ENCODE assay signal across 8 mouse cellular contexts in the genomic region with DNA sequence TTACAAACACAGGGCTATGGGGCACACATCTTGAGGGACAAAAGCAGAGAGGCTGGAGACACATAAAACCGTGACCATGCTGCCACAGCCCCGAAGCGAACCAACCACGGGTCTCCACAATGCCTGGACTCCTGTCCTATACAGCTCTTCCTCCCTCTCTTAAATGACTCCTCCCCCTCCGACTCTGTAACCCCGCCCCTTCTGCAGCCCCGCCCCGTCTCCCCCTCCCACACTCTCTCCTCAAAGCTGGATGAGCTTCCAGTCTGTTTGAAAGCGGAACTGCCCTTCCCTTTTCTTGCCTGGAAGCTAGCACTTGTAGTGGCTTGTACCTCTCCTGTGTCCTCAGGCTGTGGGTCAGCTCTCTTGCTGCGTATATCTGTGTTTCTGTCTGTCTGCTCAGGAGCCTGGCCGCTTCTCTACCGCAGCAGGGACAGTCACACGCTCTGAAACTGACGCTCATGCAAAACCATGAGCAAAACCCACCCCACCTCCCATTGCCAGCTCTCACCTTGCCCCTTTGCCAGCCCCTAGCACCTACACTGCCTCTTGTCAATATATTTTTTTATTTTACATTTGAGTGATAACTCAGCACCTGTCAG. TPM values are rescaled to one million over a fixed set of nuclear protein-coding genes. Genes with fewer than 3 reads are reported as not detected.
DNase-seq lines count a peak whose midpoint lies in the region; ATAC-seq lines count a peak whose summit lies in the region.

No protein-coding gene starts in this region.

- H3K9me3 ChIP-seq in kidney, embryonic 15.5 days (replicated peaks): no peaks in the 10 kb centered on the region
- no peaks in the 10 kb centered on the region for H3K9me3 ChIP-seq in embryonic facial prominence, embryonic 13.5 days
- no peaks in the 10 kb centered on the region for H3K9me3 ChIP-seq in liver, embryonic 11.5 days (ENCODE audit: control insufficient read depth, low read length)
- no peaks in the 10 kb centered on the region for H3K9me3 ChIP-seq in neural tube, embryonic 15.5 days (replicated peaks)

- no peak overlapping the region for H3K9ac ChIP-seq in kidney, embryonic 15.5 days
- no peak overlapping the region for H3K9ac ChIP-seq in embryonic facial prominence, embryonic 13.5 days
- H3K9ac ChIP-seq in liver, embryonic 11.5 days (ENCODE audit: low read depth, low read length): no peak overlapping the region
- H3K9ac ChIP-seq in neural tube, embryonic 15.5 days (replicated peaks): no peak overlapping the region

- no peak overlapping the region for H3K27ac ChIP-seq in kidney, embryonic 15.5 days
- H3K27ac ChIP-seq in embryonic facial prominence, embryonic 13.5 days: no peak overlapping the region
- no peak overlapping the region for H3K27ac ChIP-seq in liver, embryonic 11.5 days (ENCODE audit: low read depth, low read length)
- H3K27ac ChIP-seq in neural tube, embryonic 15.5 days (replicated peaks): no peak overlapping the region

- WGBS in kidney, embryonic 15.5 days: 6% methylated on average over 14 of the region's 14 CpGs
- 8% methylated on average over 14 of the region's 14 CpGs for WGBS in embryonic facial prominence, embryonic 13.5 days
- WGBS in liver, embryonic 11.5 days: 9% methylated on average over 14 of the region's 14 CpGs
- 10% methylated on average over 13 of the region's 14 CpGs for WGBS in neural tube, embryonic 15.5 days

- H3K4me3 ChIP-seq in kidney, embryonic 15.5 days (replicated peaks): peak overlapping the region; percentile 24; the same call in 1 of the 2 replicates
- no peak overlapping the region for H3K4me3 ChIP-seq in embryonic facial prominence, embryonic 13.5 days
- H3K4me3 ChIP-seq in liver, embryonic 11.5 days (ENCODE audit: low read depth, low read length): peak overlapping the region; percentile 18; the same call in 1 of the 2 replicates
- no peak overlapping the region for H3K4me3 ChIP-seq in neural tube, embryonic 15.5 days (replicated peaks)

- H3K4me2 ChIP-seq in kidney, embryonic 15.5 days: peak overlapping the region; percentile 54
- peak overlapping the region; percentile 43 for H3K4me2 ChIP-seq in embryonic facial prominence, embryonic 13.5 days
- H3K4me2 ChIP-seq in liver, embryonic 11.5 days: peak overlapping the region; percentile 56
- H3K4me2 ChIP-seq in neural tube, embryonic 15.5 days: peak overlapping the region; percentile 40

- no peaks in the 10 kb centered on the region; the same call in 1 of the 2 replicates for H3K4me1 ChIP-seq in kidney, embryonic 15.5 days
- no peaks in the 10 kb centered on the region for H3K4me1 ChIP-seq in embryonic facial prominence, embryonic 13.5 days
- H3K4me1 ChIP-seq in liver, embryonic 11.5 days (replicated peaks; ENCODE audit: control insufficient read depth, insufficient read depth, low read length): no peaks in the 10 kb centered on the region; the same call in 1 of the 2 replicates
- no peaks in the 10 kb centered on the region for H3K4me1 ChIP-seq in neural tube, embryonic 15.5 days

- DNase-seq in kidney, postnatal 36 days: no peak
- peak; percentile 57 for DNase-seq in liver, embryonic 11.5 days (ENCODE audit: low spot score)
- DNase-seq in thymus, postnatal 14 days: no peak
- DNase-seq in ovary, postnatal 14 days (ENCODE audit: low spot score): no peak

- H3K27me3 ChIP-seq in kidney, embryonic 15.5 days: peaks cover 28% of the 10 kb centered on the region
- H3K27me3 ChIP-seq in embryonic facial prominence, embryonic 13.5 days: peaks cover 27% of the 10 kb centered on the region
- peaks cover 22% of the 10 kb centered on the region for H3K27me3 ChIP-seq in liver, embryonic 11.5 days (replicated peaks; ENCODE audit: control insufficient read depth, insufficient read depth, low read length)
- H3K27me3 ChIP-seq in neural tube, embryonic 15.5 days (replicated peaks): peaks cover 17% of the 10 kb centered on the region

- peak; percentile 74 for ATAC-seq in kidney, embryonic 15.5 days (replicated peaks; ENCODE audit: low FRiP score)
- no peak for ATAC-seq in embryonic facial prominence, embryonic 13.5 days (ENCODE audit: insufficient number of reproducible peaks, insufficient read depth, low FRiP score, low TSS enrichment, low read depth)
- peak; percentile 73 for ATAC-seq in liver, embryonic 11.5 days (replicated peaks; ENCODE audit: low FRiP score)
- ATAC-seq in neural tube, embryonic 15.5 days (ENCODE audit: low FRiP score): no peak
- no peak for ATAC-seq in CD4-positive, CD25-positive, alpha-beta regulatory T cell, adult 4 months

- H3K36me3 ChIP-seq in kidney, embryonic 15.5 days: no peaks in the 10 kb centered on the region
- H3K36me3 ChIP-seq in embryonic facial prominence, embryonic 13.5 days: no peaks in the 10 kb centered on the region
- H3K36me3 ChIP-seq in liver, embryonic 11.5 days (ENCODE audit: control insufficient read depth, insufficient read depth, low read length): no peaks in the 10 kb centered on the region
- H3K36me3 ChIP-seq in neural tube, embryonic 15.5 days: no peaks in the 10 kb centered on the region

RNA-seq across cellular contexts. Expression of a gene that starts 5.7 kb away (rescaled TPM):
- polyA plus RNA-seq in kidney, embryonic 15.5 days (2015; fragmentation: Nextera tagmentation; extraction: Ambion mirVana): 0.60 and 0.66 TPM in 2 replicates
- 0.32 and 0.42 TPM in 2 replicates for polyA plus RNA-seq in embryonic facial prominence, embryonic 13.5 days (2015; fragmentation: Nextera tagmentation; extraction: Ambion mirVana)
- 0.64 and 1.2 TPM in 2 replicates for polyA plus RNA-seq in liver, embryonic 11.5 days (2014; fragmentation: Nextera tagmentation; extraction: Ambion mirVana)
- 0.72 and 0.91 TPM in 2 replicates for polyA plus RNA-seq in neural tube, embryonic 15.5 days (2015; fragmentation: Nextera tagmentation; extraction: Ambion mirVana)
- not detected for polyA plus RNA-seq in CD4-positive, CD25-positive, alpha-beta regulatory T cell, adult 4 months (2017; shearing (Covaris generic))

RNA-seq across cellular contexts. Expression of a gene that starts 21.7 kb away (rescaled TPM):
- 6.1 and 6.9 TPM in 2 replicates for polyA plus RNA-seq in kidney, embryonic 15.5 days (2015; fragmentation: Nextera tagmentation; extraction: Ambion mirVana)
- 3.3 and 3.6 TPM in 2 replicates for polyA plus RNA-seq in embryonic facial prominence, embryonic 13.5 days (2015; fragmentation: Nextera tagmentation; extraction: Ambion mirVana)
- 6.8 and 6.9 TPM in 2 replicates for polyA plus RNA-seq in liver, embryonic 11.5 days (2014; fragmentation: Nextera tagmentation; extraction: Ambion mirVana)
- 7.5 and 8.3 TPM in 2 replicates for polyA plus RNA-seq in neural tube, embryonic 15.5 days (2015; fragmentation: Nextera tagmentation; extraction: Ambion mirVana)
- polyA plus RNA-seq in CD4-positive, CD25-positive, alpha-beta regulatory T cell, adult 4 months (2017; shearing (Covaris generic)): 1 to 10 TPM; 1.2 to 1.8 TPM

RNA-seq across cellular contexts. Expression of a gene that starts 41.1 kb away (rescaled TPM):
- 0.22 and 0.27 TPM in 2 replicates for polyA plus RNA-seq in kidney, embryonic 15.5 days (2015; fragmentation: Nextera tagmentation; extraction: Ambion mirVana)
- polyA plus RNA-seq in embryonic facial prominence, embryonic 13.5 days (2015; fragmentation: Nextera tagmentation; extraction: Ambion mirVana): 0.21 and 0.28 TPM in 2 replicates
- polyA plus RNA-seq in liver, embryonic 11.5 days (2014; fragmentation: Nextera tagmentation; extraction: Ambion mirVana): 0.07 TPM in 1 of 2 replicates, not detected in the other
- 0.29 and 0.42 TPM in 2 replicates for polyA plus RNA-seq in neural tube, embryonic 15.5 days (2015; fragmentation: Nextera tagmentation; extraction: Ambion mirVana)
- polyA plus RNA-seq in CD4-positive, CD25-positive, alpha-beta regulatory T cell, adult 4 months (2017; shearing (Covaris generic)): not detected

RNA-seq across cellular contexts. Expression of a gene that starts 50.1 kb away (rescaled TPM):
- 117 and 120 TPM in 2 replicates for polyA plus RNA-seq in kidney, embryonic 15.5 days (2015; fragmentation: Nextera tagmentation; extraction: Ambion mirVana)
- 124 and 142 TPM in 2 replicates for polyA plus RNA-seq in embryonic facial prominence, embryonic 13.5 days (2015; fragmentation: Nextera tagmentation; extraction: Ambion mirVana)
- 131 and 134 TPM in 2 replicates for polyA plus RNA-seq in liver, embryonic 11.5 days (2014; fragmentation: Nextera tagmentation; extraction: Ambion mirVana)
- 225 and 262 TPM in 2 replicates for polyA plus RNA-seq in neural tube, embryonic 15.5 days (2015; fragmentation: Nextera tagmentation; extraction: Ambion mirVana)
- polyA plus RNA-seq in CD4-positive, CD25-positive, alpha-beta regulatory T cell, adult 4 months (2017; shearing (Covaris generic)): 10 to 100 TPM; 63.6 to 67.4 TPM

Comparison
In these comparisons a context has a peak if more than half of its experiments do, and no peak if none do; other contexts are left out.
1. ATAC-seq: peak in kidney, embryonic 15.5 days (single experiment) and liver, embryonic 11.5 days (single experiment); none in embryonic facial prominence, embryonic 13.5 days (single experiment), neural tube, embryonic 15.5 days (single experiment) and CD4-positive, CD25-positive, alpha-beta regulatory T cell, adult 4 months (single experiment).
2. H3K4me3 ChIP-seq: peak in kidney, embryonic 15.5 days (single experiment) and liver, embryonic 11.5 days (single experiment); none in embryonic facial prominence, embryonic 13.5 days (single experiment) and neural tube, embryonic 15.5 days (single experiment).
3. Peak in every context shown above with its lines, with median percentiles within 50 percentile points of each other: H3K4me2 ChIP-seq.